Mouse (Mus musculus) midbrain, embryonic 13.5 days (tissue): ENCODE results near the gene Cirbp. TPM values are rescaled to one million over a fixed set of nuclear protein-coding genes. Genes with fewer than 3 reads are reported as not detected.

Source experiments
- ATAC-seq: fragments of 200-750 bp; cut with Nextera tagmentation; 2 replicates; pipeline ENCODE4 v1.8.0; 2017; ENCODE audit warnings: mild to moderate bottlenecking, moderate TSS enrichment, moderate library complexity
- H3K27ac ChIP-seq: fragments of 300-500 bp; sonication (generic); 2 replicates; pipeline ENCODE4 v1.5.1; 2015; ENCODE audit warnings: inconsistent platforms, mild to moderate bottlenecking, moderate library complexity
- H3K27me3 ChIP-seq: fragments of 300-500 bp; sonication (generic); 2 replicates; pipeline ENCODE4 v1.6.1; 2015; ENCODE audit warnings: mild to moderate bottlenecking, inconsistent platforms
- H3K36me3 ChIP-seq: fragments of 300-500 bp; sonication (generic); 2 replicates; pipeline ENCODE4 v1.6.1; 2015; ENCODE audit warnings: mild to moderate bottlenecking, inconsistent platforms
- H3K4me1 ChIP-seq: fragments of 300-500 bp; sonication (generic); replicated peaks from 2 replicates; pipeline ENCODE4 v1.6.1; 2015; ENCODE audit warnings: inconsistent platforms
- H3K4me2 ChIP-seq: fragments of 300-500 bp; sonication (generic); replicated peaks from 2 replicates; pipeline ENCODE4 v1.6.1; 2015; ENCODE audit warnings: moderate library complexity, mild to moderate bottlenecking, inconsistent platforms
- H3K4me3 ChIP-seq: fragments of 300-500 bp; sonication (generic); replicated peaks from 2 replicates; pipeline ENCODE4 v1.5.1; 2015; ENCODE audit warnings: mild to moderate bottlenecking, inconsistent platforms
- H3K9ac ChIP-seq: fragments of 300-500 bp; sonication (generic); replicated peaks from 2 replicates; pipeline ENCODE4 v1.6.1; 2015; ENCODE audit warnings: mild to moderate bottlenecking, inconsistent platforms
- H3K9me3 ChIP-seq: fragments of 300-500 bp; sonication (generic); 2 replicates; pipeline ENCODE4 v1.6.1; 2016; ENCODE audit warnings: mild to moderate bottlenecking, inconsistent platforms
- WGBS: fragments of 180-500 bp; shearing (Covaris S2); methylation state at CpG from one replicate; pipeline ENCODE4 v1.1.7; 2015; 5-methylcytosine and 5-hydroxymethylcytosine counted together
- polyA plus RNA-seq: library from polyadenylated mRNA; unstranded; fragments of >200 nt; fragmentation: Nextera tagmentation; extraction: Ambion mirVana; gene quantifications from 2 replicates; pipeline ENCODE4 v1.2.1, GENCODE M21; 2015

Cirbp gene
- polyA plus RNA-seq, result 354 and 412 TPM in 2 replicates

GRCm38 (mm10) chr10:80165392-80166128 lies at the start of gene Cirbp:
Gene Cirbp, plus strand, starts transcription at chr10:80165985.
- Histone ChIP-seq H3K9ac (peak within 1 kb of the TSS; percentile 100), H3K4me3 (peak within 1 kb of the TSS; percentile 93), H3K4me2 (peak within 1 kb of the TSS; percentile 86), H3K4me1 (peaks cover 64% of the 10 kb centered on the region), H3K36me3 (peaks cover 9% of the 10 kb centered on the region), H3K27me3 (peaks cover 4% of the 10 kb centered on the region; the same call in 1 of the 2 replicates), H3K27ac (peak within 1 kb of the TSS; percentile 91), H3K9me3 (no peaks in the 10 kb centered on the region)
- no peak for ATAC-seq
- WGBS, result 14% methylated on average over 20 of the region's 20 CpGs

DNA sequence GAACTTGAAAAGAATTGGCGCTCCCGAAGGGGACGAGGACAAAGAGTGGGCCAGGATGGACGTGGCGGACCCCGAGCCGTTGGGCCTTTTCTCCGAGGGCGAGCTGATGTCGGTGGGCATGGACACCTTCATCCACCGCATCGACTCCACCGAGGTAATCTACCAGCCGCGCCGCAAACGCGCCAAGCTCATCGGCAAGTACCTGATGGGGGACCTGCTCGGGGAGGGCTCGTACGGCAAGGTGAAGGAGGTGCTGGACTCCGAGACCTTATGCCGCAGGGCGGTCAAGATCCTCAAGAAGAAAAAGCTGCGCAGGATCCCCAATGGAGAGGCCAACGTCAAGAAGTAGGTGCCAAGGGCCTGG lies 49.2 kb upstream of the Cirbp start:
- Histone ChIP-seq H3K27ac (0 out of 2 replicates have a peak overlapping the region, but pooled peaks have one; percentile 26), H3K9ac (peak overlapping the region; percentile 89), H3K4me2 (peak overlapping the region; percentile 73), H3K4me3 (peak overlapping the region; percentile 91), H3K27me3 (no peaks in the 10 kb centered on the region), H3K36me3 (peaks cover 28% of the 10 kb centered on the region), H3K4me1 (peaks cover 44% of the 10 kb centered on the region), H3K9me3 (no peaks in the 10 kb centered on the region)
- WGBS, result under 1% methylated on average over 27 of the region's 27 CpGs
- no peak for ATAC-seq

- Histone ChIP-seq H3K9ac (peak overlapping the region; percentile 89), H3K4me1 (peaks cover 44% of the 10 kb centered on the region), H3K36me3 (peaks cover 33% of the 10 kb centered on the region), H3K27ac (peak overlapping the region; percentile 9; the same call in 1 of the 2 replicates), H3K4me3 (peak overlapping the region; percentile 91), H3K4me2 (peak overlapping the region; percentile 73), H3K27me3 (no peaks in the 10 kb centered on the region), H3K9me3 (no peaks in the 10 kb centered on the region)
- no peak for ATAC-seq
- WGBS, result 7% methylated on average over 30 of the region's 30 CpGs
Measured at GRCm38 (mm10) chr10:80116927-80117691, 48.7 kb upstream of the Cirbp start.

DNA sequence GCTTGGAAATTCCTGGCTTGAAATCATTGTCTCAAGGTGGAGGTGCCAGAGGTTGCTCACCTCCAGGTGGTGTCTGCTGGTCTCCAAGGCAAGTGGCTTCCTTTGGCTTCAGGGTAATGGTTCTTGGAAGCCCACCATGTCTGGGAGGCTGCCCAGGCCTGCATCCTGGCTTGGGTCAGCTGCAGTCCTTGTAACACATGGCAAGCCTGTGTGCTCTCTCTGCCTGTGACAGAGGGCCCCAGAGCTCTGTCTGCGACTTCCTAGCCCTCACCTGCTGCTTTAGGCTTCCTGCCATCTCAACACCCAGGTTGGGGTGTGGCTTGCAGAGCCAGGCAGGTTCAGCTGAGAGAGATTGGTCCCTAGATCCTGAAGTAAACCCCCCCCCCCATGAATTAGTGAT lies 48.0 kb upstream of the Cirbp start:
- no peaks in the 10 kb centered on the region for H3K27me3 ChIP-seq
- H3K9ac ChIP-seq, result peak overlapping the region; percentile 89
- 69% methylated on average over 1 of the region's 1 CpGs for WGBS
- no peak for ATAC-seq
- H3K36me3 ChIP-seq, result peaks cover 35% of the 10 kb centered on the region
- peaks cover 44% of the 10 kb centered on the region for H3K4me1 ChIP-seq
- no peaks in the 10 kb centered on the region for H3K9me3 ChIP-seq
- H3K4me2 ChIP-seq, result peak overlapping the region; percentile 73
- peak overlapping the region; percentile 91 for H3K4me3 ChIP-seq
- H3K27ac ChIP-seq, result peak overlapping the region; percentile 19; the same call in 1 of the 2 replicates

- Histone ChIP-seq H3K4me2 (peak overlapping the region; percentile 73), H3K36me3 (peaks cover 35% of the 10 kb centered on the region), H3K27me3 (no peaks in the 10 kb centered on the region), H3K9me3 (no peaks in the 10 kb centered on the region), H3K4me3 (peak overlapping the region; percentile 91), H3K9ac (peak overlapping the region; percentile 89), H3K4me1 (peaks cover 44% of the 10 kb centered on the region), H3K27ac (peak overlapping the region; percentile 19)
- ATAC-seq, result no peak
- WGBS, result 54% methylated on average over 6 of the region's 6 CpGs
Measured at GRCm38 (mm10) chr10:80118552-80118951, 47.2 kb upstream of the Cirbp start.

- H3K4me1 ChIP-seq, result peaks cover 40% of the 10 kb centered on the region
- H3K36me3 ChIP-seq, result peaks cover 44% of the 10 kb centered on the region
- no peak overlapping the region for H3K4me3 ChIP-seq
- H3K27me3 ChIP-seq, result no peaks in the 10 kb centered on the region
- H3K9me3 ChIP-seq, result no peaks in the 10 kb centered on the region
- ATAC-seq, result no peak
- WGBS, result 78% methylated on average over 2 of the region's 2 CpGs
- H3K4me2 ChIP-seq, result no peak overlapping the region
- no peak overlapping the region for H3K27ac ChIP-seq
- 0 out of 2 replicates have a peak overlapping the region, but pooled peaks have one; percentile 23 for H3K9ac ChIP-seq
Measured at GRCm38 (mm10) chr10:80120146-80120545, 45.6 kb upstream of the Cirbp start.

DNA sequence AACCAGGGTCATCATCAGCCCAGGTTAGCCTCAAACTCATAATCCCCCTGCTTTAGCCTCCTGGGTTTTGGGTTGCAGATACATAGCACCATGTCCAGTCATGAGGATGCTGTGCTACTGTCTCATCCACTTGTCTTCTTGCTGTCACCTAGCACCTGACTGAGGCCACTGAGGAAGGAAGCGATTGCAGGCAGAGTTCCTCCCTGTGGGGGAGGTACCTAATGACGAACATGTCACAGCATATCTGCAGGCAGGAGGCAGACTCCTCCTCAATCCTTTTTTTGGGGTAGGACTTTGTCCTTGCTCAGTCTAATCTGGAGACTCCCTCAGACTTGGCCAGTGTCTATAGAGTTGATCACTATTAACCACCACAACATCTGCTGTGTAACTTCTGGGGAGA lies 44.1 kb upstream of the Cirbp start:
- H3K4me1 ChIP-seq, result peaks cover 37% of the 10 kb centered on the region
- H3K36me3 ChIP-seq, result peaks cover 59% of the 10 kb centered on the region
- H3K4me3 ChIP-seq, result no peak overlapping the region
- no peak overlapping the region for H3K4me2 ChIP-seq
- H3K9me3 ChIP-seq, result no peaks in the 10 kb centered on the region
- no peak for ATAC-seq
- WGBS, result 83% methylated on average over 2 of the region's 2 CpGs
- H3K27ac ChIP-seq, result no peak overlapping the region
- H3K9ac ChIP-seq, result no peak overlapping the region
- H3K27me3 ChIP-seq, result no peaks in the 10 kb centered on the region

GRCm38 (mm10) chr10:80123932-80124562 lies 41.7 kb upstream of the Cirbp start:
- ATAC-seq, result no peak
- no peak overlapping the region for H3K4me2 ChIP-seq
- H3K9me3 ChIP-seq, result no peaks in the 10 kb centered on the region
- no peaks in the 10 kb centered on the region for H3K27me3 ChIP-seq
- 93% methylated on average over 9 of the region's 9 CpGs for WGBS
- no peak overlapping the region for H3K27ac ChIP-seq
- peaks cover 13% of the 10 kb centered on the region for H3K4me1 ChIP-seq
- no peak overlapping the region for H3K4me3 ChIP-seq
- H3K36me3 ChIP-seq, result peaks cover 72% of the 10 kb centered on the region
- no peak overlapping the region for H3K9ac ChIP-seq

DNA sequence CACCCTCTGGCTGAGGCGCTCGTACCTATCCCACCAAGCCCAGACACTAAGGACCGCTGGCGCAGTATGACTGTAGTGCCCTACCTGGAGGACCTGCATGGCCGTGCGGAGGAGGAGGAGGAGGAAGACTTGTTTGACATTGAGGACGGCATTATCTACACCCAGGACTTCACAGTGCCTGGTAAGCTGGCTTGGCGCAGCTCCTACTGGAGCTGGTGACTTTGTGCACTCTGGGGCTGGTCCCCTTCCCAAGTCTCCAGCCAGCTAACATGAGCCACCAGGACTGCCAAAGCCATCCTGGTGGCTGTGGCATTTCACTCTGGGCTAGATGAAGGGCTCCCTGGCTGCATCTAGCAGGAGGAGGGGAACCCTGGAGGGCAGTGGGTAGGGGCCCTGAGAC lies 37.9 kb upstream of the Cirbp start:
- Histone ChIP-seq H3K9me3 (no peaks in the 10 kb centered on the region), H3K4me2 (no peak overlapping the region), H3K9ac (no peak overlapping the region), H3K36me3 (peaks cover 87% of the 10 kb centered on the region), H3K4me3 (no peak overlapping the region), H3K27ac (no peak overlapping the region), H3K27me3 (peaks cover 4% of the 10 kb centered on the region; the same call in 1 of the 2 replicates), H3K4me1 (peaks cover 18% of the 10 kb centered on the region)
- 93% methylated on average over 8 of the region's 8 CpGs for WGBS
- no peak for ATAC-seq

DNA sequence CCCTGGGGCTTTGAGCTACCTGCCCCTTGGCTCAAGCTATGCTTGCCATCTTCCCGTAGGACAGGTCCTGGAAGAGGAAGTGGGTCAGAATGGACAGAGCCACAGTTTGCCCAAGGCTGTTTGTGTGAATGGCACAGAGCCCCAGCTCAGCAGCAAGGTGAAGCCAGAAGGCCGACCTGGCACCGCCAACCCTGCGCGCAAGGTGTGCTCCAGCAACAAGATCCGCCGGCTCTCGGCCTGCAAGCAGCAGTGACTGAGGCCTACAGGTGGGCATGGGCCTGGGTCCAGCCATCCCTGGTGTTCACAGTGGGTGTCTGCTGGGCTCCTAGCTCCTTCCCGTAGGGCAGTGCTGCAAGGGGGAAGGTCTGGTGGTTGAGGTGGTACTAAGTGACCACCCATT lies 35.9 kb upstream of the Cirbp start:
- Histone ChIP-seq H3K9ac (no peak overlapping the region), H3K27me3 (peaks cover 4% of the 10 kb centered on the region; the same call in 1 of the 2 replicates), H3K4me1 (peaks cover 24% of the 10 kb centered on the region), H3K4me2 (no peak overlapping the region), H3K36me3 (peaks cover 100% of the 10 kb centered on the region), H3K4me3 (no peak overlapping the region), H3K27ac (no peak overlapping the region), H3K9me3 (no peaks in the 10 kb centered on the region)
- 97% methylated on average over 7 of the region's 9 CpGs for WGBS
- no peak for ATAC-seq

DNA sequence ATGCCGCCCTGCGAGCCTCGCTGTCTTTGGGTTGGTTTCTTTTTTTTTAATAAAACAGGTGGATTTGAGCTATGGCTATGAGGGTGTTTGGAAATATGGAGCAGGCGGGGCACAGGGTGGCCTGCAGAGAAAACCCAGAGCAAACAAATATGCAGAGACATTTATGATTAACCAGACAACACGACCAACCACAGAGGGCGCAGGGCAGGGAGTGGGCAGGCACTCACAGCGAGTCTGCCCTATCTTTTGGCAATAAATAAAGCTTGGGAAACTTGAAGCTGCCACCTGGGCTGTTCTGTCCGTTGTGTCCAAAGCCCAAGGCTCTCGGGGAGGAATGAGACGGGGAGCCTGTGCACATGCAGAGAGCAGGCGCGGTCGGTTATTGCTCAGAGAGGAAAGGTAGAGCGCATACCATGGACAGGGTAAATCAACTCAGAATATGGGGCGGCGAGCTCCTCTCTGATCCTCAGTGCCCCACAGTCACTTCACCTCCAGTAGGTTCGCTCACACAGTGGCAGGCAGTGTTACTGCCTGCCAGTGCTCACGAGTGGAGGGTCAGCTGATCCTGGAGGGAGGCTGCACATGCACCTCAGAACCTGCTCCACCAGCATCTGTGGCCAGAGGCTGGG lies 35.3 kb upstream of the Cirbp start:
- H3K9ac ChIP-seq, result no peak overlapping the region
- no peak overlapping the region for H3K4me2 ChIP-seq
- no peak overlapping the region for H3K27ac ChIP-seq
- 0 out of 2 replicates have a peak, but pooled peaks have one; percentile 7 for ATAC-seq
- peaks cover 9% of the 10 kb centered on the region for H3K27me3 ChIP-seq
- 87% methylated on average over 18 of the region's 18 CpGs for WGBS
- no peaks in the 10 kb centered on the region for H3K9me3 ChIP-seq
- H3K4me1 ChIP-seq, result peaks cover 24% of the 10 kb centered on the region
- no peak overlapping the region for H3K4me3 ChIP-seq
- peaks cover 100% of the 10 kb centered on the region for H3K36me3 ChIP-seq
